In genomic region chr3:26796954-26797353, GRCm38 (mm10) we compare ENCODE assay signal across 17 mouse cellular contexts.
A peak's percentile ranks its signal among the peaks of the same experiment; 100 is the strongest.
DNase-seq lines count a peak whose midpoint lies in the region; ATAC-seq and TF ChIP-seq lines count a peak whose summit lies in the region.
"Had no signal": no experiment of that assay in that cellular context is flagged by ENCODE, and none has a peak within 500 bp of the region (broad histone marks: within the 10 kb centered on the region; RNA-seq: fewer than 3 reads in every experiment).

No protein-coding gene starts in this region.

- no peaks in the 10 kb centered on the region for H3K27me3 ChIP-seq in forebrain, postnatal 0 days (ENCODE audit: insufficient read depth, low read length)
- no peaks in the 10 kb centered on the region for H3K27me3 ChIP-seq in forebrain, embryonic 12.5 days
- H3K27me3 ChIP-seq in hindbrain, embryonic 10.5 days (ENCODE audit: insufficient read depth, poor library complexity, severe bottlenecking): no peaks in the 10 kb centered on the region
- H3K27me3 ChIP-seq in hindbrain, embryonic 11.5 days (ENCODE audit: control insufficient read depth, insufficient read depth, low read length): no peaks in the 10 kb centered on the region
- H3K27me3 ChIP-seq: embryonic facial prominence, embryonic 12.5 days; forebrain, embryonic 15.5 days had no signal

- no peak for TF ChIP-seq CTCF in forebrain, postnatal 0 days (IDR thresholded peaks at IDR 0.05; ENCODE audit: low read depth)
- TF ChIP-seq CTCF in brain, embryonic 14.5 days (IDR thresholded peaks at IDR 0.05; ENCODE audit: borderline replicate concordance, extremely low read depth, insufficient read depth, insufficient read length): no peak

- no peak for TF ChIP-seq POLR2A in brain, embryonic 14.5 days (IDR thresholded peaks at IDR 0.05; ENCODE audit: borderline replicate concordance, extremely low read depth, insufficient read depth, insufficient read length, poor library complexity, severe bottlenecking)

- no peak overlapping the region for H3K4me2 ChIP-seq in forebrain, postnatal 0 days (ENCODE audit: low read depth)
- H3K4me2 ChIP-seq in forebrain, embryonic 12.5 days: no peak overlapping the region
- no peak overlapping the region for H3K4me2 ChIP-seq in hindbrain, embryonic 11.5 days (replicated peaks; ENCODE audit: low read depth, low read length)
- H3K4me2 ChIP-seq: embryonic facial prominence, embryonic 12.5 days; forebrain, embryonic 15.5 days had no signal

- H3K27ac ChIP-seq in forebrain, postnatal 0 days (ENCODE audit: low read depth, low read length): no peak overlapping the region
- no peak overlapping the region for H3K27ac ChIP-seq in forebrain, embryonic 12.5 days
- peak overlapping the region; percentile 74 for H3K27ac ChIP-seq in hindbrain, embryonic 10.5 days
- no peak overlapping the region for H3K27ac ChIP-seq in hindbrain, embryonic 11.5 days (ENCODE audit: low read depth, low read length)
- H3K27ac ChIP-seq: embryonic facial prominence, embryonic 10.5 days; embryonic facial prominence, embryonic 12.5 days; forebrain, embryonic 15.5 days had no signal

- DNase-seq in forebrain, postnatal 0 days: peak; percentile 8
- no peak for DNase-seq in hindbrain, embryonic 10.5 days (ENCODE audit: low spot score)
- no peak for DNase-seq in hindbrain, embryonic 11.5 days (ENCODE audit: low spot score)
- peak; percentile 3 for DNase-seq in brain, embryonic 14.5 days (ENCODE audit: low read depth)
- DNase-seq in layer of hippocampus, postnatal 25 days (ENCODE audit: extremely low spot score in 1 of 2, low spot score in 1 of 2): no peak
- DNase-seq: adrenal gland, adult 2 months; adrenal gland, postnatal 10 days; adrenal gland, postnatal 25 days; cerebellum, adult 11-12 months; cerebellum, adult 2 months; cerebellum, adult 9-10 months; cerebellum, postnatal 10 days; cerebellum, postnatal 25 days had no signal

- H3K9ac ChIP-seq in forebrain, postnatal 0 days: no peak overlapping the region
- no peak overlapping the region for H3K9ac ChIP-seq in forebrain, embryonic 12.5 days
- H3K9ac ChIP-seq in hindbrain, embryonic 11.5 days (ENCODE audit: low read depth, low read length): no peak overlapping the region
- H3K9ac ChIP-seq: embryonic facial prominence, embryonic 12.5 days; forebrain, embryonic 15.5 days had no signal

- no peaks in the 10 kb centered on the region for H3K36me3 ChIP-seq in forebrain, postnatal 0 days (ENCODE audit: insufficient read depth)
- H3K36me3 ChIP-seq in forebrain, embryonic 12.5 days (replicated peaks): no peaks in the 10 kb centered on the region
- H3K36me3 ChIP-seq in hindbrain, embryonic 10.5 days: no peaks in the 10 kb centered on the region
- H3K36me3 ChIP-seq in hindbrain, embryonic 11.5 days (ENCODE audit: control insufficient read depth, insufficient read depth, low read length): no peaks in the 10 kb centered on the region
- H3K36me3 ChIP-seq: embryonic facial prominence, embryonic 10.5 days; embryonic facial prominence, embryonic 12.5 days; forebrain, embryonic 15.5 days had no signal

- no peaks in the 10 kb centered on the region for H3K9me3 ChIP-seq in forebrain, postnatal 0 days (ENCODE audit: low read length)
- H3K9me3 ChIP-seq in forebrain, embryonic 12.5 days: no peaks in the 10 kb centered on the region
- no peaks in the 10 kb centered on the region for H3K9me3 ChIP-seq in hindbrain, embryonic 10.5 days
- no peaks in the 10 kb centered on the region for H3K9me3 ChIP-seq in hindbrain, embryonic 11.5 days (ENCODE audit: control insufficient read depth, low read length)
- H3K9me3 ChIP-seq: embryonic facial prominence, embryonic 10.5 days; embryonic facial prominence, embryonic 12.5 days; forebrain, embryonic 15.5 days had no signal

- 57% methylated on average over 1 of the region's 1 CpGs for WGBS in forebrain, postnatal 0 days
- 63% methylated on average over 1 of the region's 1 CpGs for WGBS in forebrain, embryonic 12.5 days
- 85% methylated on average over 1 of the region's 1 CpGs for WGBS in hindbrain, embryonic 10.5 days
- 86% methylated on average over 1 of the region's 1 CpGs for WGBS in hindbrain, embryonic 11.5 days

- H3K4me1 ChIP-seq in forebrain, postnatal 0 days (ENCODE audit: insufficient read depth): no peaks in the 10 kb centered on the region
- H3K4me1 ChIP-seq in forebrain, embryonic 12.5 days: peaks cover 5% of the 10 kb centered on the region
- peaks cover 11% of the 10 kb centered on the region for H3K4me1 ChIP-seq in hindbrain, embryonic 10.5 days (replicated peaks)
- H3K4me1 ChIP-seq in hindbrain, embryonic 11.5 days (replicated peaks; ENCODE audit: control insufficient read depth, insufficient read depth, low read length): no peaks in the 10 kb centered on the region
- H3K4me1 ChIP-seq: embryonic facial prominence, embryonic 10.5 days; embryonic facial prominence, embryonic 12.5 days had no signal

- ATAC-seq in forebrain, postnatal 0 days: peak; percentile 78
- no peak for ATAC-seq in forebrain, embryonic 12.5 days (ENCODE audit: low FRiP score)
- ATAC-seq in hindbrain, embryonic 11.5 days (ENCODE audit: low FRiP score): no peak
- ATAC-seq: forebrain, embryonic 15.5 days had no signal

- H3K4me3 ChIP-seq in forebrain, postnatal 0 days (ENCODE audit: low read depth, low read length): no peak overlapping the region
- no peak overlapping the region for H3K4me3 ChIP-seq in forebrain, embryonic 12.5 days (replicated peaks)
- H3K4me3 ChIP-seq in hindbrain, embryonic 10.5 days: no peak overlapping the region
- no peak overlapping the region for H3K4me3 ChIP-seq in hindbrain, embryonic 11.5 days (ENCODE audit: low read depth, low read length)
- H3K4me3 ChIP-seq: embryonic facial prominence, embryonic 10.5 days; embryonic facial prominence, embryonic 12.5 days; forebrain, embryonic 15.5 days had no signal

Comparison
In these comparisons a context has a peak if more than half of its experiments do, and no peak if none do; other contexts are left out.
1. DNase-seq: peak in forebrain, postnatal 0 days (single experiment) and brain, embryonic 14.5 days (single experiment); none in hindbrain, embryonic 10.5 days (single experiment), hindbrain, embryonic 11.5 days (single experiment) and layer of hippocampus, postnatal 25 days (0 of 2).